Mouse (Mus musculus) G1E (cell line): ENCODE measurements around the gene Map4k2.

Source experiments
- CTCF ChIP-seq: IDR thresholded peaks from 2 replicates; pipeline ENCODE4 v1.5.1; 2012; ENCODE audit warnings: low read depth, low read length, inconsistent platforms, mixed read lengths
- GATA1 ChIP-seq: IDR thresholded peaks from 2 replicates; pipeline ENCODE4 v1.6.1; 2012; ENCODE audit warnings: borderline replicate concordance, low read length, inconsistent platforms, mixed read lengths
- GATA2 ChIP-seq: IDR thresholded peaks from 2 replicates; pipeline ENCODE4 v1.6.1; 2012; ENCODE audit warnings: low read depth, low read length, inconsistent platforms, borderline replicate concordance
- POLR2AphosphoS5 ChIP-seq: IDR thresholded peaks from 2 replicates; pipeline ENCODE4 v1.6.1; 2012; ENCODE audit warnings: low read depth, low read length, inconsistent platforms; ENCODE audit not compliant: insufficient replicate concordance
- TAL1 ChIP-seq: conservative IDR thresholded peaks from 2 replicates; pipeline ENCODE4 v1.6.1; 2012; ENCODE audit warnings: low read depth, low read length, inconsistent platforms, mixed read lengths

DNA sequence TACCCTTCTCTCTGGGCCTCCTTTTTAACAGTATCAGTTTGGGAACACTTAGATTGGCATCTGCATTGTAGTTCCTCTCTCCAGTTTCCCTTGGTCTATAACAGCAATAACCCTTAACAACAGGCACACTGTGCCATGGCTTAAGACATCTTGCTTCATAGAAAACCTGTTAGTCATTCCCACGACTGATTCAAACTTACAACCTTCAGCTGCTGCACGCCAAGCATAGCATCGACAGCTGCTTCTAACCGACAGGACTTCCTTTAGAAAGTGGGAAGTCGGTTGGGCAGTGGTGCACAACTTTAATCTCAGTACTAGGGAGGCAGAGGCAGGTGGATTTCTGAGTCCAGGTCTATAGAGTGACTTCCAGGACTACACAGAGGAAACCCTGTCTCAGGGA, 9.8 kb upstream of the Map4k2 start:
- TF ChIP-seq CTCF: no peak
- TF ChIP-seq TAL1: no peak
- no peak for TF ChIP-seq GATA2
- TF ChIP-seq GATA1: no peak
- no peak for TF ChIP-seq POLR2AphosphoS5
